Mouse (Mus musculus): ENCODE data around the gene Kbtbd12. TPM values are rescaled to one million over a fixed set of nuclear protein-coding genes. Genes with fewer than 3 reads are reported as not detected.

Kbtbd12 gene
- polyA plus RNA-seq, 1 experiment from 2014 or later, result not detected

DNA sequence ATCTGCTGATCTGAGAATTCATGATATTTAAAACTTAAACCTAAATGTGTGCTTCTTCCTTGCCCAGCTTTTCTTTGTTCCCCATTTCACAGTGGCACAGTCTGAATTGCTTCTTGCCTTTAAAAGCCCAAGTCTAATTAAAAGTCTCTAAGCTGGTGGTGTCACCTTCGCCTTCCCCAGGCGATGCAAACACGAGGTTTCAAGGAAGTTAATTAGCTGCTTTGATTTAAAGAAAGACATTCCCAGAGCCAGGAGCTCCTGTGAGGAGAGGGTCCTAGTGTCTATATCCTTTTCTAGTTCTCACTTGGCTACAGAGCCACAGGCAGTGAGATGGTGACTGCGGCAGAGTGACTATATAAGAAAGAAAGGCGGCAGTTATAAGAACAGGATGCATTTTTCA lies 18.2 kb downstream of the Kbtbd12 start:
- H3K27ac ChIP-seq, result no peak overlapping the region
- no peaks in the 10 kb centered on the region for H3K4me1 ChIP-seq (replicated peaks)
- H3K9me3 ChIP-seq, result no peaks in the 10 kb centered on the region

DNA sequence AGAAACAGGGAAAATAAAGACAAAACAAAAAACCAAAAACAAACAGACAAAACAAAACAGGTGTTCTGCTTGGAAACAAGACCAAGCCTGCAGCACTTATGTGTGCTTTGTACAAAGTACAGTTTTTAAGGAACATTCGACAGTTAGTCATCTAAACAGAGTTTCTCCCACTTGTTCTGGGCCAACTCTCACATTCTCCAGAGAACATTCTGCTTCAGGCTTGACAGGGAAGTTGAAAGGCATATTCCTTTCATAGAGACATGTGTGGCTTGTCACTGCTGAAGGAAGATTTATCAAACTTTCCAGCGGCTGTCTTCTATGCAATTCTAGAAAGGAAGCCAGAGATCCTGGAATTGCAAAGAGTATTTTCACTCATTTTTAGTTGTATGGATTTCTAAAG lies 22.4 kb downstream of the Kbtbd12 start:
- Histone ChIP-seq H3K36me3 (no peaks in the 10 kb centered on the region), H3K27ac (no peak overlapping the region)
- 87% methylated on average over 2 of the region's 2 CpGs for WGBS

More for the DNA sequence above, 18.2 kb downstream of the Kbtbd12 start:
- Histone ChIP-seq H3K4me3 (no peak overlapping the region), H3K27me3 (ENCODE audit: insufficient read depth, poor library complexity, severe bottlenecking) (no peaks in the 10 kb centered on the region), H3K36me3 (no peaks in the 10 kb centered on the region)
- no peak for DNase-seq (ENCODE audit: low spot score)
- 59% methylated on average over 5 of the region's 5 CpGs for WGBS

GRCm38 (mm10) chr6:88606417-88606816 lies 31.3 kb downstream of the Kbtbd12 start:
- no peak for DNase-seq (ENCODE audit: low spot score)
- Histone ChIP-seq H3K9me3 (no peaks in the 10 kb centered on the region), H3K4me1 (replicated peaks) (no peaks in the 10 kb centered on the region), H3K27me3 (ENCODE audit: insufficient read depth, poor library complexity, severe bottlenecking) (no peaks in the 10 kb centered on the region), H3K36me3 (no peaks in the 10 kb centered on the region), H3K4me3 (no peak overlapping the region), H3K27ac (no peak overlapping the region)
- WGBS, result 70% methylated on average over 2 of the region's 2 CpGs

More for the DNA sequence above, 22.4 kb downstream of the Kbtbd12 start:
- Histone ChIP-seq H3K9me3 (no peaks in the 10 kb centered on the region), H3K27me3 (ENCODE audit: insufficient read depth, poor library complexity, severe bottlenecking) (no peaks in the 10 kb centered on the region), H3K4me3 (no peak overlapping the region), H3K4me1 (replicated peaks) (no peaks in the 10 kb centered on the region)
- no peak for DNase-seq (ENCODE audit: low spot score)

- Histone ChIP-seq H3K4me3 (no peak overlapping the region), H3K27me3 (ENCODE audit: insufficient read depth, poor library complexity, severe bottlenecking) (no peaks in the 10 kb centered on the region), H3K4me1 (replicated peaks) (no peaks in the 10 kb centered on the region), H3K9me3 (no peaks in the 10 kb centered on the region), H3K36me3 (no peaks in the 10 kb centered on the region), H3K27ac (no peak overlapping the region)
- WGBS, result 97% methylated on average over 2 of the region's 2 CpGs
- DNase-seq (ENCODE audit: low spot score), result no peak
Measured at GRCm38 (mm10) chr6:88605715-88606114, 32.0 kb downstream of the Kbtbd12 start.

DNA sequence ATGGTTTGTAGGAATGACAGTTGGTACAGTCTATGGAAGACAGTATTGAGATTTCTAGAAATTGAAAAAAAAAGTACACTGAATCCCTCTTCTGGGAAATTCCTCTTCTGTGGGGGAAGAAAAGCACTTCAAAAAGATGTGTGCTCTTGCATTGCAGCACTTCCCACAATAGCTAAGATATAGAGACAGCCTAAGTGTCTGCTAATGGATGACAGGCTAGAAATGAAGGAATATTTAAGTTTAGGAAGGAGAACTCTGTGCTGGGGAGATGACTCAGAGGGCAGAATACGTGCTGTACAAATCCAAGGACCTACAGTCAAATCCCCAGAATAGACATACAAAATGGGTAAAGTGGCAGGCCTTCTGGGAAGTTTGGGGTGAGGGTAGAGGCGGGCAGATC lies 32.5 kb downstream of the Kbtbd12 start:
- DNase-seq (ENCODE audit: low spot score), result no peak
- no peaks in the 10 kb centered on the region for H3K4me1 ChIP-seq (replicated peaks)
- no peaks in the 10 kb centered on the region for H3K36me3 ChIP-seq
- 94% methylated on average over 2 of the region's 2 CpGs for WGBS
- H3K27me3 ChIP-seq (ENCODE audit: insufficient read depth, poor library complexity, severe bottlenecking), result no peaks in the 10 kb centered on the region
- no peak overlapping the region for H3K27ac ChIP-seq
- H3K9me3 ChIP-seq, result no peaks in the 10 kb centered on the region
- no peak overlapping the region for H3K4me3 ChIP-seq

GRCm38 (mm10) chr6:88596108-88596507 lies 41.6 kb downstream of the Kbtbd12 start:
- peaks cover 2% of the 10 kb centered on the region; the same call in 1 of the 2 replicates for H3K27me3 ChIP-seq (ENCODE audit: insufficient read depth, poor library complexity, severe bottlenecking)
- DNase-seq (ENCODE audit: low spot score), result no peak
- no peak overlapping the region for H3K4me3 ChIP-seq
- 75% methylated on average over 2 of the region's 2 CpGs for WGBS
- H3K36me3 ChIP-seq, result no peaks in the 10 kb centered on the region
- H3K4me1 ChIP-seq (replicated peaks), result peaks cover 10% of the 10 kb centered on the region
- no peak overlapping the region for H3K27ac ChIP-seq
- 0 out of 2 replicates have a peak, but pooled peaks cover 3% of the 10 kb centered on the region for H3K9me3 ChIP-seq

- DNase-seq (ENCODE audit: low spot score), result no peak
- H3K27me3 ChIP-seq (ENCODE audit: insufficient read depth, poor library complexity, severe bottlenecking), result peaks cover 4% of the 10 kb centered on the region; the same call in 1 of the 2 replicates
- 0 out of 2 replicates have a peak, but pooled peaks cover under 1% of the 10 kb centered on the region for H3K9me3 ChIP-seq
- peaks cover 10% of the 10 kb centered on the region for H3K4me1 ChIP-seq (replicated peaks)
- no peaks in the 10 kb centered on the region for H3K36me3 ChIP-seq
- WGBS, result 85% methylated on average over 6 of the region's 6 CpGs
- H3K4me3 ChIP-seq, result no peak overlapping the region
- H3K27ac ChIP-seq, result no peak overlapping the region
Measured at GRCm38 (mm10) chr6:88592367-88592766, 45.4 kb downstream of the Kbtbd12 start.

- 92% methylated on average over 4 of the region's 4 CpGs for WGBS
- no peak for DNase-seq (ENCODE audit: low spot score)
Measured at GRCm38 (mm10) chr6:88590231-88590630, 47.5 kb downstream of the Kbtbd12 start.

GRCm38 (mm10) chr6:88589517-88589916 lies 48.2 kb downstream of the Kbtbd12 start:
- Histone ChIP-seq H3K27me3 (ENCODE audit: insufficient read depth, poor library complexity, severe bottlenecking) (peaks cover 4% of the 10 kb centered on the region; the same call in 1 of the 2 replicates), H3K9me3 (no peaks in the 10 kb centered on the region), H3K27ac (no peak overlapping the region), H3K4me3 (no peak overlapping the region), H3K36me3 (no peaks in the 10 kb centered on the region), H3K4me1 (replicated peaks) (peaks cover 9% of the 10 kb centered on the region)
- WGBS, result 36% methylated on average over 5 of the region's 5 CpGs
- peak; percentile 30 for DNase-seq (ENCODE audit: low spot score)

More at GRCm38 (mm10) chr6:88590231-88590630, 47.5 kb downstream of the Kbtbd12 start:
- H3K4me1 ChIP-seq (replicated peaks), result peaks cover 10% of the 10 kb centered on the region
- H3K9me3 ChIP-seq, result no peaks in the 10 kb centered on the region
- no peak overlapping the region for H3K4me3 ChIP-seq
- H3K27ac ChIP-seq, result no peak overlapping the region
- H3K27me3 ChIP-seq (ENCODE audit: insufficient read depth, poor library complexity, severe bottlenecking), result peaks cover 4% of the 10 kb centered on the region; the same call in 1 of the 2 replicates
- no peaks in the 10 kb centered on the region for H3K36me3 ChIP-seq

- WGBS, result 85% methylated on average over 7 of the region's 7 CpGs
- Histone ChIP-seq H3K27me3 (ENCODE audit: insufficient read depth, poor library complexity, severe bottlenecking) (peaks cover 4% of the 10 kb centered on the region; the same call in 1 of the 2 replicates), H3K4me1 (replicated peaks) (peaks cover 1% of the 10 kb centered on the region), H3K36me3 (no peaks in the 10 kb centered on the region), H3K27ac (no peak overlapping the region), H3K4me3 (no peak overlapping the region), H3K9me3 (no peaks in the 10 kb centered on the region)
- no peak for DNase-seq (ENCODE audit: low spot score)
Measured at GRCm38 (mm10) chr6:88588581-88589256, 49.0 kb downstream of the Kbtbd12 start.

DNA sequence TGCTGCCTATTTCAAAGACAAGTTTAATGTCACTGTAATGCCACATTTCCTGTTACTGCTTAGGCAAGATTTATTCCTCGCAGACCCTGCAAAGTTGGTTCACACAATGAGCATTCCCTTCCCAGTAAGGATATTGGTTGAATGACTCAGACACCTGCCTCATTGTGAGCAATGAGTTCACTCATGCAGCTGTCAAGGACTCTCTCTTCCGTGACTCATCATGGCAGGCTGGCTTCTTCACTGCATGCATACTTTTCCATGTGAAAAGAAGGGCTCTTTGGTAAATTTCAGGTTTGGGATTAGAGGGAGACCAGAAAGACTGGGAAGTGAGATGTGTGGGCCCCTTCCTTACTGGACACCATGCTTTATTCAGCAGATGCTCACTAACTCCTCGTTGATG lies 50.7 kb downstream of the Kbtbd12 start:
- H3K27ac ChIP-seq, result no peak overlapping the region
- 73% methylated on average over 3 of the region's 3 CpGs for WGBS
- H3K9me3 ChIP-seq, result no peaks in the 10 kb centered on the region
- H3K4me3 ChIP-seq, result no peak overlapping the region
- DNase-seq (ENCODE audit: low spot score), result no peak
- H3K27me3 ChIP-seq (ENCODE audit: insufficient read depth, poor library complexity, severe bottlenecking), result peaks cover 4% of the 10 kb centered on the region; the same call in 1 of the 2 replicates
- no peaks in the 10 kb centered on the region for H3K36me3 ChIP-seq
- H3K4me1 ChIP-seq (replicated peaks), result no peaks in the 10 kb centered on the region

- no peaks in the 10 kb centered on the region for H3K27me3 ChIP-seq (ENCODE audit: insufficient read depth, poor library complexity, severe bottlenecking)
- WGBS, result 90% methylated on average over 4 of the region's 4 CpGs
- no peaks in the 10 kb centered on the region for H3K4me1 ChIP-seq (replicated peaks)
- H3K27ac ChIP-seq, result no peak overlapping the region
- no peaks in the 10 kb centered on the region for H3K9me3 ChIP-seq
- no peaks in the 10 kb centered on the region for H3K36me3 ChIP-seq
- H3K4me3 ChIP-seq, result no peak overlapping the region
- DNase-seq (ENCODE audit: low spot score), result no peak
Measured at GRCm38 (mm10) chr6:88583950-88584349, 53.8 kb downstream of the Kbtbd12 start.

- DNase-seq (ENCODE audit: low spot score), result no peak
- WGBS, result 87% methylated on average over 11 of the region's 11 CpGs
- no peaks in the 10 kb centered on the region for H3K36me3 ChIP-seq
- H3K4me3 ChIP-seq, result no peak overlapping the region
- no peaks in the 10 kb centered on the region for H3K9me3 ChIP-seq
- H3K4me1 ChIP-seq (replicated peaks), result no peaks in the 10 kb centered on the region
- H3K27me3 ChIP-seq (ENCODE audit: insufficient read depth, poor library complexity, severe bottlenecking), result no peaks in the 10 kb centered on the region
- H3K27ac ChIP-seq, result no peak overlapping the region
Measured at GRCm38 (mm10) chr6:88576495-88576894, 61.3 kb downstream of the Kbtbd12 start.

All from hindbrain, embryonic 10.5 days (tissue).